Mouse (Mus musculus): ENCODE data around the gene Elobl.

DNA sequence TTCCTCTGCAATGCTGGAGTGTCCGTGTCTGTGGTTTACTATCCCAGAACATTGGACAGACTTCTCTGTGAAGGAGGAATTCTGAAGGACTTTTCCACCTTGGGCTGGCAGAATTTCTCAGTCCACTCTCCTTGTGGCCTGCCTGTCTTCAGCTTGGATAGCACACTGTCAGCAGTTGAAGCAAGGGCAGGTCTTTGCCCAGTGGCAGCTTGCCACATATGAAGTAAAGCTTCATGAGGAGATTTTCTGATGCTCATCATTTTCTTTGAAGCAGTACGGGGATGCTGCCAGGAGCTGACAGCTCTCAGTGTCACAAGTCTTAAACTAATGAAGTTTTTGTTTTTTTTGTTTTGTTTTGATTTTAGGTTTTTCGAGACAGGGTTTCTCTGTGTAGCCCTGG, 7.9 kb downstream of the Elobl start:
- TF ChIP-seq CTCF (IDR thresholded peaks at IDR 0.05; ENCODE audit: control insufficient read depth, insufficient read depth, insufficient read length) (no peak), MAX (IDR thresholded peaks at IDR 0.05) (no peak), MYOG (IDR thresholded peaks at IDR 0.05; ENCODE audit: control insufficient read depth, extremely low read depth, insufficient read length) (no peak)
